Mouse (Mus musculus): ENCODE data around the gene Vav1.
"Not testable (repeated sequence)": the region's sequence is repeated elsewhere in the genome, so short reads cannot be mapped to it uniquely, and the experiment has no call there.

Vav1 gene

DNA sequence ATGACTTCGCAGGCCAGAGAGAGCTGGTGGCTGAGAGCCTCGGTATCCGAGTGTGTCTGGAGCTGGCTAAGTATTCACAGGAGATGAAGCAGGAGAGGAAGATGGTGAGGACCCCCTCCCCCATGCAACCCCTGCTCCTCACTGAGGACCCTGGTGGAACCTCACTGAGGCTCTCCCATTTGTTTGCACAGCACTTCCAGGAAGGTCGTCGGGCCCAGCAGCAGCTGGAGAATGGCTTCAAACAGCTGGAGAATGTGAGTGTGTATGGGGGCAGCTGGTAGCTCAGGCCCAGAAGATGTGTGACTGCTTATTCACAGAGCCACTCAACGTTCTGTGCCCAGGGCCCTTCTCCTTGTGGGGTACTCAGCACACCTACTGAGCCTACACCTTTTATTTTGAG is 25.6 kb upstream of the Vav1 start:
- no peak for DNase-seq (ENCODE audit: low read depth)

DNA sequence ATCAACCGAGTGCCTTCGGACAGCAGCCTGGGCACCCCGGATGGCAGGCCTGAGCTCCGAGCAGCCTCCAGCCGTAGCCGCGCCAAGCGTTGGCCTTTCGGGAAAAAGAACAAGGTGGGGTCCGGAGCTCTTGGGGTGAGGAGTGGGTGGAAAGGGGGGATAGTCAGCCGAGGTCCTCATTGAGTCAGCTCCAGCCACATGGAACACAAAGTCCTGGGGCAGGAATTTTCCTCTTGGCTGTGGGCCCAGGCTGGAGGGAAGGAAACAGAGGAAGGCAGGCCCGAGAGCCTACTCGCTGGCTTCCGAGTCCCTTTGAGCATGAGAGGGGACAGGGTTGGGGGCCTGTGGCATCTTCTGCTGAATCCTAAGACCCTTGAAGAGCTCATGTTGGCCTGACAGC is 23.5 kb upstream of the Vav1 start:
- DNase-seq (ENCODE audit: low read depth) = no peak

- no peak for DNase-seq (ENCODE audit: low read depth)
Measured at GRCm38 (mm10) chr17:57256921-57257485, 21.9 kb upstream of the Vav1 start.

DNA sequence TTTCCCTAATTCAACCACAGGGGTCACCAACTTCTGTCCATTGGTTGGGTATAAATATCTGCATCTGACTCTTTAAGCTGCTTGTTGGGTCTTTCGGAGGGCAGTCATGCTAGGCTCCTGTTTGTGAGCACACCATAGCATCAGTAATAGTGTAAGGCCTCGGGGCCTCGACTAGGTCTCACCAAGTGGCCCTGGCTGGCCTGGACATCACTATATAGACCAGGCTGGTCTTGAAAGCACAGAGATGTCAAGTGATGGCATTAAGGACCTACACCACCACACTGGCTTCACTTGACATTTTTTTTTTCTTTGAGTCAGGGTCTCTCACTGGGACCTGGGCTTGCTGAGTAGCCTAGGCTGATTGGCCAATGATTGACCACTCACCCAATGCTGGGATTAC is 20.7 kb upstream of the Vav1 start:
- no peak for DNase-seq (ENCODE audit: low read depth)

- no peak for DNase-seq (ENCODE audit: low read depth)
Measured at GRCm38 (mm10) chr17:57259742-57260141, 19.2 kb upstream of the Vav1 start.

- DNase-seq (ENCODE audit: low read depth) = no peak
Measured at GRCm38 (mm10) chr17:57260351-57260750, 18.5 kb upstream of the Vav1 start.

DNA sequence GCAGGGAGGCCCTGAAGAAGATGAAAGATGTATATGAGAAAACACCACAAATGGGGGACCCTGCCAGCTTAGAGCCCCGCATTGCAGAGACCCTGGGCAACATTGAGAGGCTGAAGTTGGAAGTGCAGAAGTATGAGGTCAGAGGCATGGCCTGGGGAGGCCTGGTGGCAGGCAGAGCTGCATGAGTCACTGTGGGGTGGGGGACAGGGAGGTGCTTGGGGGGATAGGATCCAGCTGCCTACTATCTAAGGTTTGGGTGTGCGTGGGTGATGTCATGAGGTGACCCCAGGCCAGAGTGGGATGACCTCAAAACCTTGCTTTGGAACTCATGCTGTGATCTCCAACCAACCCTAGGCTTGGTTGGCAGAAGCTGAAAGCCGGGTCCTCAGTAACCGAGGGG is 17.6 kb upstream of the Vav1 start:
- no peak for DNase-seq (ENCODE audit: low read depth)

- DNase-seq (ENCODE audit: low read depth) = no peak
Measured at GRCm38 (mm10) chr17:57261796-57262195, 17.1 kb upstream of the Vav1 start.

DNA sequence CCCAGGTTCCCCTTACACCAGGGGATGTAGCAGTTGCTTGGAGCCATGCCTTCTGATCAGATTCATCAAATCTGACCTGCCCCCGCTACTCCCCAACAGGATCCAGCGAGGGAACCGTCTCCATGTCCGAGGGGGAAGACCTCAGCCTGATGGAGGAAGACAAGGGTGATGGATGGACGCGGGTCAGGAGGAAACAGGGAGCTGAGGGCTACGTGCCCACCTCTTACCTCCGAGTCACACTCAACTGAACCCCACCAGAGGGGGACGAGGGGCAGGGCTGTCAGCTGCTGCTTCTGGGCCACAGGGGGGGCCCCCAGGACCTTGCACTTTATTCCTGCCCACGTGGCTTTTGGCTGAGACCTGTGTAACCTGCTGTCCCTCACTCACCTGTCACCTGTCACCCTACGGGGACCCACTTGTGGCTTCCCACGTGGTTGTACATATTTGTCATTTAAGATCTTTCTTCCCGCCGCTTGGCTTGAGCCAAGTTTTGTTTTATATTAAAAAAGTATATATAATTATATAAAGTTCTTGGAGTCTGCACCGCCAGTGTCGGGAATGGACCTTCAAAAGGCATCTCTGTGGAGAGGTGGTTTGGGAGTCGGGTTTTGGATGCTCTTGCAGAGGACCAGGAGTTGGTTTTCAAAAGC is 15.9 kb upstream of the Vav1 start:
- DNase-seq (ENCODE audit: low read depth) = no peak

DNA sequence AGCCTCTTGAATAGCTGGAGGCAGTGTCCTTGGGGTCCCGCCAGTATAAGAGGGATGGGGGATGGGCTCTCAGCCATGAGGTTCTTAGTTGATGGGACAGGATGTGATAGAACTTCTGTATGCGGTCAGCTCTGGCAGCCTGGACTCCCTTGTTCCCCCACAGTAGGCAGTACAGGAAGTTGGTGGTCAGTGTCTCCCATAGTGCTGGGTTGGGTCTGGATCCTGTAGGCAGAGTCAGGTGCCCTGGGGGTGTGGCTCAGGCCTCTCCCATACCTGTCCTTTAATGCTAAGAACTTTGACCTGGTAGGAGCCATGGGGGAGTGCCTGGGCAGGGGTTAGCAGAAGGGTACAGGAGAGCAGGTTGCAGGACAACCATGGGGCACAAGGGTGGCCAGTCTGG is 14.7 kb upstream of the Vav1 start:
- no peak for DNase-seq (ENCODE audit: low read depth)

- DNase-seq (ENCODE audit: low read depth) = peak; percentile 65
Measured at GRCm38 (mm10) chr17:57264972-57265945, 13.6 kb upstream of the Vav1 start.

DNA sequence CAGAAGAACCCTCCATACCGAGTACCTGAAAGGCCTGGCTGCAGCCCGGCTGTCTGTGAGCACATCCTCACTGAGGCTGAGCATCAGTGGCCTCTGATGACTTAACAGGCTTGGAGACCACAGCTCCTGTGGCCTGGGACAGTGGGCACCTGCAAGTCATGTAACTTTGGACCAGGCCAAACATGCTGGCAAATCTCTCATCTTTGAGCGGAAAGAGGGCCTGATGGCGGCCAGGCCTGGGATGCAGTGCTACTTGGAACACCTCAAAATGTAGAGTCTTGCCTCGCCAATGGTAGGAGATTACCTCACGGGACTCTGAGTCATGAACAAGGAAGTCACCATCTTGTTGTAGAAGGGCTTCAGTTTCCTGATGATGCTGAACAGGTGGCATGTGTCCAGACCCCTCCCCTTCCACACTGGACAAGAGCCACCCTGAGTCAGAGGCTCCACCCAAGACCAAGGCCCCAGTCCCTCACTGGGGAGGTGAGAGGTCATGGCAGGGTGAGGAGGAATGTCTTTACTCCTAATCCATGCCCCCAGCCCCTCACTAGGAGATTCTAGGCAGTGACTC is 11.3 kb upstream of the Vav1 start:
- DNase-seq (ENCODE audit: low read depth) = no peak

DNA sequence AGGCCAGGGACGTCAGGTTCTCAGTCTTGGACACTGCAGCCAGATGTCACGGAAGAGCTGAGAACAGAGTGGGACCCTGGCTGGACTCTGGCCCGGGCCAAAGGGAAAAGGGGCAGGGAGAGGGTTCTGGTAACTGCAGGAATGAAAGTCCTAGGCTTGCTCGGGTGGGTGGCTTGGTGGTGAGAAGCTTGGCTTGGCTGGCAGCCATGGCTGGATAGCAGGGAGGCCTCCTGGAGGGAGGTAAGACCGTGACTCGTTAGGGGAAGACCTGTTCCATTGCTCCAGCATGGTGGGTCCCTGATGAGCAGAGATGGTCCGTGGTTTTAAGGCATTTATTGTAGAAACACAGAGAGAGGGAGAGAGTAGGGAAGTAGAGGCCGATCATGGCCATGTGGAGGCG is 7.6 kb upstream of the Vav1 start:
- DNase-seq (ENCODE audit: low read depth) = no peak

- no peak for DNase-seq (ENCODE audit: low read depth)
Measured at GRCm38 (mm10) chr17:57273846-57274245, 5.1 kb upstream of the Vav1 start.

DNA sequence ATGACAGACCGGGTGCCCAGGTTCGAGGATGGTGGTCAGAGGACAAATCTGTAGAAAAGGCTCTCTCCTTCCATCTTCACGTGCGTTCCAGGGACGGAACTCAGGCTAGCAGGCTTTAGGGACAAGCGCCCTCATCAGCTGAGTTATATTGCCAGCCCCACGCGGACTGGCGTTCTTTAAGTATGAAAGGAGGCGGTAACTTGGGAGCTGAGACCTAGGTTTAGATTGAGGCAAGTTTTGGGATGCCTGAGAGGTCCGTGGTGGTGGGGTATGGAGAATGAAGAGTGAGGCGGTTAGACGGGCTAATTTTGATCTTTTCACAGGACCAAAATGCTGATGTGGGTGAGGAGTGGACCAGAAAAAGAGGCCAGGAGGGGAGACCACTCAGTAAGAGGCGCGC is 4.2 kb upstream of the Vav1 start:
- DNase-seq (ENCODE audit: low read depth) = no peak

GRCm38 (mm10) chr17:57275111-57275996 is 3.5 kb upstream of the Vav1 start:
- DNase-seq (ENCODE audit: low read depth) = peak; percentile 59

- no peak for DNase-seq (ENCODE audit: low read depth)
Measured at GRCm38 (mm10) chr17:57275997-57276351, 2.9 kb upstream of the Vav1 start.

GRCm38 (mm10) chr17:57276634-57277121 is 2.2 kb upstream of the Vav1 start:
- peak; percentile 80 for DNase-seq (ENCODE audit: low read depth)

GRCm38 (mm10) chr17:57277598-57278261 is 1.2 kb upstream of the Vav1 start:
- DNase-seq (ENCODE audit: low read depth) = not testable (repeated sequence)

DNA sequence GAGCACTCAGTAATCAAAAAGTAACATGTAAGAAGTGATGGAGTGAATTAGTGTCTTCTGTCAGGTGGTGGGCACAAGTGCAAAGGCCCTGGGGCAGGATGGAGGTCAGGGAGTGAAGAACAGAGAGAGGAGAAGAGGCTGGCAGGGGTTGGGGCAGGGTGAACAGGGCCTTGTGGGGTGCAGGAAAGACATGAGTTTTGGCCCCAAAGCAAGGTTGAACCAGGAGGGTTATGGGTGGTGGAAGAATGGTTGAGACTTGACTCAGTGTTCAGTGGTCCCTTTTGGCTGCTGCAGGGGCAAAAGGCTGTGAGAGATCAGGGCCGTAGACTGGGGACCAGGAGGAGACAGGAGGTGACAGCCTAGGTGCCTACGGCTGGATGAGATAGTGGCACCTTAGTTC is 363 bp upstream of the Vav1 start:
- no peak for DNase-seq (ENCODE audit: low read depth)

DNA sequence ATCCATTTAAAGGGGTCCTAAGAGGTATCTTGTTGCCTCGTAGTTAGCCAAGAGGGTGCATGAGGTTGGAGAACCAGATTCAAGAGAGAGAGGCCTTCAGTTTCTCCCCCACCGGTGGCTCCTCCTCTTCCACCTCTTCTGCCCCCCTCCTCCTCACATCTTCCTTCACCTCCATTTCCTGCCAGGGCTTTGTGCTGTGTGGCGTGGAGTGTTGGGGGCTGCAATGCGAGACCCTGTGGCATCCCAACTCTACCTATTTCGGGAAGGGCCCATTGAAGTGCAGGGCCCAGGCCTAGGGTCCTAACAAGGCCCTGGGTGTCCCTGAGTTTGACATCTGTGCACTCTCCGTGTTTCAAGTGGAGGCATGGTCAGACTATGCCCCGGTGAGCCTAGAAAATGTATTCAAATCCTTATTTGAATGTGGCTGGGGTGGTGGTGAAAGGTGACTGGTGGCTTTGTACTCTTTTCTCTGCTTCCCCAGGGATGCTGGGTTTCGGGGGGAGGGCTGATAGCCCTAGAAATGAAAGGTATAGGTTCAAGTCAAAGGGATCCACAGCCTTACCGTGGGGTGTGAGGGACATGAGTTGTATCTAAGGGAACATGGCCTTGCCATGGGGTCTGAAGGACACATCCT is 808 bp downstream of the Vav1 start:
- DNase-seq (ENCODE audit: low read depth) = no peak
